Mouse (Mus musculus) thymus, postnatal 10 days (tissue): ENCODE measurements around the gene Maml2.

Source experiments
- DNase-seq, 2 experiments: peaks; one replicate each; pipeline ENCODE4 v3.0.0; 2021; ENCODE audit warnings: low spot score in 2 of 2

Maml2 gene

DNA sequence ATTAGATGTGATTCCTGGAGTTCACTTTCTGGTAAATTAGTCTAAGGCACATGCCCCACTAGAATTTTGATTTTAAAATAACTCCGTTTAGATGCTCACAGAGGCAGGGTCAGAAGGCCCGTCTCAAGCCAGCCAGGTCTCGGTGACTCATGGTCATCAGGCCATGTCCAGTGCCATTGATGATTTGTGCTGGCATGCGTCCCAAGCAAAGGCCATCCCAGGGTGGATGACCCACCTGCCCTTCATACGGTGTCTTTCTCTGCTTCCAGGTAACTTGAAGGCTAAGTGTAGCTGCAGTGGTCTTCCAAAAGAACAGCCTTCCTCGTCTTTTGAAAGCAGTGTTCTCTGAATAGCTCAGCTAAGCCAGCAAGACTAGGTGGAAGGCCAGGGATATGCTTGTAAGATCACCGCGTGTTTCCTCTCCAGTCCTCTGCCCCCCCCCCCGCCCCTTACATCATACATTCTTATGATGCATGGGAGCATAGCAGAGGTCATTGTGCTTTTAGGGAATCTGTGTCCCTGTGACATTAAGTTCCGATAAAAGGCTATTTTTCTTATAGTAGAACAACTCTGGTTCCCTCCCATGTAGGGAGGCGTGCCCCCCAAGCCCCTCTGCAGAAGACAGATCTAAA, 235.4 kb downstream of the Maml2 start:
- no peak for DNase-seq

GRCm38 (mm10) chr9:13535803-13536202, 238.0 kb downstream of the Maml2 start:
- no peak for DNase-seq

DNA sequence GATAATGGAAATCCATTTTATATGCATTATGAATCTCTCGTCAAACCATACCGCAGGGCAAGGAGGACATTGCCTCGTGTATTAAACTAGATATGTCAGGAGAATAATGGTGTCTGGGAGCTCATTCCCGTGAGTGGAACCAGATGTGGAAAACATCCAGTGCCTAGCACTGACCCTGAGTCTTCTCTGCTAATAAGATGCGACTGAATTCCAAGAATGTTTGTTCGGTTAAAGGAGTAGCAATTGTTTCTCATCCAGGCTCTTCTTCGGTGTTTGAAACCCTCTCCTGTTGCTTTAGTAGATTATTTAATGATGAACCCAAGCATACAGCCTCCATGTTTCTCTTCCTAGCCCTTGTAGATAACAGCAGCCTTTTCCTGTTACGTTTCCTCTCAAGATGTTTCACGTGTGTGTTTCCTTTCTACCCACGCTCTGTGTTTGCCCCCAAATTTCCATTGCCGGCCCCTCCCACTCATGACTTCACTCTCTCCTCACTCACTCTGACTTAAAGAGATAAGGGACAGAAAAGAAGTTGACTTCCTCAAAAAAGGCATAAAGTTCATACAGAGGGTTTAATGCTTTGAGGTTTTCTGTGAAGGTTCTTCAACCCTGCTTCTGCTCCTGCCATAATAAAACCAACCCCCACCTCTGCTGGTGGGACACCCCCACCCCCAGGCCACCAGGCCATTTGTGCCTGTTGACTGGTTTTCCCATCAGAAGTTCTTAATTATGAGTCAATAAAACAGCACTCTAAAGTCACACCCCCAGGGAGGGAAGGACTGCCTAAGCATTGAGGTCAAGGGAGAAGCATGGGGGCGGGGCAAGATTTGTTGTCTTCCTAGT, 238.9 kb downstream of the Maml2 start:
- DNase-seq, result peak; percentile 50 to 56

DNA sequence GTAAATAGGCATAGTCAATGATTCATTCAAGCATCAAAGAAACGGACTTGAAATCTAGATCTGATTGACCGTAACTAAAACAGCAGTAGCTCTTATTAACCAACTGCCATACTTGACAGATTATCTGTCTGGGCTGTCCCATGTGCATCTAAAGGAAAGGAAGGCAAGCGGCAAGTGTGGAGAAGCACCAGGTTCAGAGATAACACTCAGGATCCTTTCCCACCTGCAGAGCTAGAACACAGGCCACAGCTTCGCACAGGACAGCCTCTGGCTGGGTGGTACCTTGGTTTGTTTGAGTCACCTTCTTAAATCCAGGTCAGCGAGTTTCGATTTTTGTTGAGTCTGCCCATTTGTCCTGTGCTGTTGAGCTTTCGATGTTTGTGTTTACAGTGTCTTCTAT, 240.4 kb downstream of the Maml2 start:
- no peak for DNase-seq

GRCm38 (mm10) chr9:13539535-13539934, 241.8 kb downstream of the Maml2 start:
- DNase-seq, result no peak

DNA sequence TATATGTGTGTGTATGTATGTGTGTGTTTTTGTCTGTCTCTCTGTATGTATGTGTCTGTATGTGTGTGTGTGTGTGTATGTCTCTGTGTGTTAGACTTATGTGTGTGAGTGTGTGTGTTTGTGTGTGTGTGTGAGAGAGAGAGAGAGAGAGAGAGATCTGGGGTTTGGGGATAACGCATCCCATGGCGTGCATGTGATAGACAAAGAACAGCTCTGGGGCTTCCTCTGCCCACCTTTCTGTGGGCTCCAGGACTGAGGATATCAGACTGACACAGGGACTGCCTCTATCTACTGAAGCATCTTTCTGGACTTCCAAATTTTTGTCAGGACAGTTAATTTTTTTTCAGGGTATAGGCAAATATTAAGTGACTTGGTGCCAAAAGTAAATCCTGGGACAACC, 242.5 kb downstream of the Maml2 start:
- no peak for DNase-seq

DNA sequence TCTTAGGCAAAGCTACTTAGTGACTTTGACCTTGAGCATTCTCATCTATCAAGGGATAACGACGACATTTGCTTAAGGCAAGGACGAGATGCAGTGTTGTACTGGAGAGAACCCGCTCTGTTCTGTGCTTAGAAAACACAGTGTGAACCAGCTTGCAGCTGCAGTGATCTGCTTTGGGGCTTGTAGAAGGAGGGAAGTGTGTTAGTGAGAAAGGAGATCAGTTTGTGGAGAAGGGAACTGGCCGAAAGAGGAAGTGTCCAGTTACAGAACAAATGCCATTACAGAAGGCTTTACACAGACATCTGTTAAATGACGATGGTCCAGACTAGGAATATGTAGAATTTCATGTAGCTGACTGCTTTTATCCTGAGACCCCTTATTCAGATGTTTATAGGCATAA, 243.0 kb downstream of the Maml2 start:
- DNase-seq, result no peak

DNA sequence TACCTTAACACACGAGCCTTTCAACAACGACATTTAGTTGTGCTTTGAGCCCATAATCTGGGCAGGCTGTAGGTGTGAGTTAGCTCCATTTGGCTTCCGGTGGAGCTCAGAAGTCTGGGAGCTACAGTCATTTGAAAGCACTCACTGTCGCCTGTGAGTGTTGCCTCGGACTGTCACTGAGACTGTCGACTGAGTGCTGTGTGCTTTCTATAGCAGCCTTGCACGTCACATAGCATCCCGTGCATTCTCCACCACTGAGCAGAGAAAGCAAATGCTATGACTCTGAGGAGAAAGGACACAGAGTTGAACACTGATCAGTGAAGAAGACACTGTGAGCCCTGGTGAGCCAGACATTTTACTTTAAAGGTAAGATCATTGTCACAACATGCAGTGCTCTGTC, 245.4 kb downstream of the Maml2 start:
- no peak for DNase-seq

DNA sequence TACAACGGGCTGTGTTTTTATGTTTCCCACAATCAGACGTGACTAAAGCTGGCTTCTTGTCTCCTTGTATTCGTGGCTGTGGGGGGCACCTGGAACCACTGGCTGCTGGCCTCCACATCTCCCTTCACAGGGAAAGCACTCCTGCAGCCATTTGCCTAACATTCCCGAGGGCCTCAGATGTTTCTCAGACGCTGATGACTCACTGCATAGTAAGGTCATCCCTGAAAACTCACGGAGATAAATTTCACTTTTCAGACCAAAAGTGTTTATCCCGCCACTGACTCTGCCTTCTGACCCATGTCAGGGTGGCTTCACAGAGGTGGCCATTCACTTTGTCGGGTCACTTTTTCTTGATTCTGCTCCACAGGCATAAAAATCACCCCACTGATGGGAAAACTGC, 246.4 kb downstream of the Maml2 start:
- no peak for DNase-seq

- no peak for DNase-seq
These were observed 248.0 kb downstream of the Maml2 start for GRCm38 (mm10) chr9:13545726-13546125.

DNA sequence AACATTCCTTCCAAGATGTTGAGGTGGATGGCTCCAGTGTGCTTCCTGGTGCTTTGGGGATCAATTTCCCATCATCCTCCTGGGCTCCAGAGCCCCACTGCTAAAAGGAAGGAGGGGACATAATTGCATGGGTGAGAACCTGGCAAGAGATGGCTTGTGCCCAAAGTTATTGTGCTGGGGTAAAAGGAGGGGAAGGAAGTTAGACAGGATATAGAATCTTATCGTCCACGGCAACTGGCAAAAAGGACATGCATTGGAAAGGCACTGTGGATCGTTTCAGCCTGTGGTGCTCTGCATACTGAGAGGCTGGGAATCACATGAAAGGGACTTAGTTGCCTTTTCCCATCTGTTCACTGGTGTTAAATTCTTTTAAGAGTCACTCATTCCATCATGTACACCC, 252.2 kb downstream of the Maml2 start:
- DNase-seq, result no peak

- DNase-seq, result no peak
These were observed 254.8 kb downstream of the Maml2 start for GRCm38 (mm10) chr9:13552380-13553052.

DNA sequence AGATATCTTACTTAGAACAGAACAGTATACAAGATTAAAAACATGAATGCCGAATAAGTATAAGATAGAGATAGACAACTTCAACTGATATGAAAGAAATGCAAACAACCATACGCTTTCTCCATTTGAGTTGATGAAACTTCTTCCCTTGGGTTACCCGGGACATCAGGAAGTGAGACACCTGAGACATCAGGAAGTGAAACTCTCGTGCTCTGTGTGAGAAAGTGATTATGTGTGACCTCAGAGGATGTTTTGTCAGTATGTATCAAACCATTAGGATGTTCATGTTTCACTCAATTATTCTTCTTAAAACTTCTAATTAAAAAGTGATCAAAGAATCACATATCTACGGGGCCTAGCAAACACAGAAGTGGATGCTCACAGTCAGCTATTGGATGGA, 257.0 kb downstream of the Maml2 start:
- DNase-seq, result no peak

GRCm38 (mm10) chr9:13555973-13556481, 258.3 kb downstream of the Maml2 start:
- DNase-seq, result no peak

DNA sequence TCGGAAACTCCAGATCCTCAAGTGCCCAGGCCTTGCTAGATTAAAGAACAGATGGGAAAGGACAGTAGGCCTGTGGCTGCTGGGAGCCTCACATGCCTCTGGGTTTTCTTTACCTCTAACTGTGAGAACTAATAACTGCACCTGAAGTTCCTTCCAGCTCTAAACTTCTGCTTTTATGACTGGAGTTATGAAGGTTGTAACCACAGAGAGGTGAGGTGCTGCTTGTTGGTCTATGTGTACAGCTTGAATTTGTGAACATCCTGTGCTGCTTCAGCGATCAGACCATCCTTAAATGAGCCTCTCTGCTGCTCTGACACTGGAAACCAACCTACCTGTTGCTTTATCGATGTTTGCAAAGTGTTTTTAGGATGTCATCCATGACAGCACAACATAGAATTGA, 258.9 kb downstream of the Maml2 start:
- DNase-seq, result no peak

GRCm38 (mm10) chr9:13558811-13559372, 261.1 kb downstream of the Maml2 start:
- no peak for DNase-seq

DNA sequence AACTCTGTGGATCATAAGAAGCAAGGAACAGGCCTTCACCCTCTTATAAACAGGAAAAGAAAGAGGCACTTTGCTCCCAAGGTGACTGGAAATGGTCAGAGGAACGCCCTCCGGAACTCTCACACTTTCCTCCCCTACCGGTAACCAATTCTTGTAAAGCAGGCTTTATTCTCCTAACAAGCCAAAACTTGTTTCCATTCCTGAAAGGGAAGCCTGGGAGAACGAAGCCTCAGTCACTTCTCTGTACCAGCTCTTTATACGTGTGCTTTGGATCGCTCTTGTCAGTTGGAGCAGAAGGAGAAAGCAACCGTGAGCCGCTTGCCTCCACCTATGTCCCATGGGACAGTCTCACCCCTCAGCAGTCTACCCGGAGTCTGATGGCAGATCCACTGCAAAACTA, 262.9 kb downstream of the Maml2 start:
- no peak for DNase-seq

DNA sequence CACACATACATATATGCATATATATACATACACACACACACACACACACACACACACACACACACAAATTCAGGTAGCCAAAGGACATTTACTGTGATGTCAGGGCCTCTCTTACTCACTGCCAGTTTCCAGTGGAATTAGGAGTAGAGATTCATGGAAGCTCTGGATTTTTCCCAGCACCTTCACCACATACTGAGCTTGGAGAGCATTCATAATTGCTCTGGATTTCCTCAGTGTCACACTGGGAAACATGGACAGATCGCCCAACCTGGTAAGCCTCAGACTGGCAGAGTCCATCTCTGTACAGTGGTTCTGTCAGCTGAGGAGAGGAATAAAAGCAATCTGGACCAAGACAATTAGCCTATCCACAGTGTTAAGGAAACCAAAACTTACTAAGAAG, 263.6 kb downstream of the Maml2 start:
- no peak for DNase-seq

DNA sequence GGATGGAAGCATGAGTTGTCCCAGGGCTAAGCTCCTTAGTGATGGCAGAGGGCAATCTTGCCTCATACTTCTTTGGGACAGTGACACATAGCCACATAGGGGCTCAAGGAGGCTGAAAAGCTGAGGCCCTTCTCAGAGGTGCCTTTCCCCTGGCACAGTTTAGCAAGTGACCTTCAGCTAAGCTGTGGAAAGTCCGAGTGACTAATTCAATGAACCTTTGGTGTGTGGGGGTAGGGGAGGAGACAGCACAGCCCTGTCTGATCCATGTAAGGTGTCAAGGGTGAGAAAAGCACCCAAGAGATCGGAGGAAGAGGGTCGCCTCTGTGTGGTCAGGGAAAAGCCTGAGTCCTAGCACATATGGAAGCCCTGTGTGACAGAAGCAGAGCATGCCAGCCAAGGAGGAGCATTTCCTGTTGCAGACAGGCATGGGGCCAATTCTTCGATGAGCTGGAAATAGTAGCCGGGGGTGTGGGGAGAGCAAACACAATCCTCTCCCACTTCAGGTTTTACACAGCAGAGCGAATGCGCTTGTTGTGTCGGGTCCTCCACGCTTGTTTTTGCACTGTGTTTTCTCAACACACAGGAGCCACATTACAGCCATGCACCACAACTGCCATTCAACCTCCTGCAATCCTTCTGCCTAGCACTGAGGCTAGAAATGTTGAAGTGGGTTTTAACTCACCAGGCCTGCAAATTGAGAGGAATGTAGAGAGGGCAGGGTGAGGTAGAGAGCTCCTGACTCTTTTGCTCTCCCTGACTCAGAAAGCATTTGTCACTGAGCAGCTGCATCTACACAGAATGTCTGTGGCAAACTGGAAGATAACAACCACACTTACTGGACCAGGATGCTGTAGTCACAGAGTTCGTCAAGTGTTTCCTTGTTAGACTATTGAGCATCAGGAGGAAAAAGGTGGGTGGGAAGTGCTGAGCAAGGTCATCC, 266.0 kb downstream of the Maml2 start:
- DNase-seq, result no peak

DNA sequence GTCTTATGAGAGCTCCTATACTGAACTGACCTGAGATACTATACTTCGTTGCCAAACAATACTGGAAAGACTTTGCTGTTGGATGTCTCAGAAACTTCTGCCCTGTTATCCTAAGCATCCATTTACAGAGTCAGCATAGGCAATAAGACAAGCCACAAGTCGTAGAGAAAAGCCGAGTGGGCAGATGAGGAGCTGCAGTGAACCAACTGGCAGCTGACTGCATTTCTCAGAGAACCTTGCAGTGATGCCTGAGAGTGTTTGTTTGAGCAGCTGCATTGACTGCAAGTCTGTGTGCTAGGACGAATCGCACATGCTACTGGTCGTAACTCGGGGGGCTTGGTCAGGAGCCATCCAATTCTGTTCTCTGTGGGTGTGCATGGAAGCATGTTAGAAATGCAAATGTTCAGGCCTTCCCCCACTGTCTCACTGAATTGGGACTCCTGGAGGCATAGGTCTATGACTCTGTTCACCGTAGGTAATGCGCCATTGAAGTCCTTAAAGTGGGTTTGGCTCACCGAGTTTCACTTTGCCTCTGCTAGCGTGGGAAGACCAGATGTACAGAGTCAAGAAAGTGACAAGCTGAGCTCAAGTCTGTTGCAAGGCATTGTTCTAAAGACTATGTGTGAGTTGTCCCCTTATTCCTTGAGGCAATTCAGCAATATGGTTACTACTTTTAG, 267.7 kb downstream of the Maml2 start:
- no peak for DNase-seq
